Mouse (Mus musculus): ENCODE data around the gene Ppp2r3c.
"Not testable (repeated sequence)": the region's sequence is repeated elsewhere in the genome, so short reads cannot be mapped to it uniquely, and the experiment has no call there.

Gene Ppp2r3c

GRCm38 (mm10) chr12:55272243-55272642 is 30.6 kb downstream of the Ppp2r3c start:
- no peak for DNase-seq (ENCODE audit: low read depth, low spot score)

GRCm38 (mm10) chr12:55263385-55263784 is 39.4 kb downstream of the Ppp2r3c start:
- DNase-seq (ENCODE audit: low read depth, low spot score), result not testable (repeated sequence)

GRCm38 (mm10) chr12:55261950-55262349 is 40.8 kb downstream of the Ppp2r3c start:
- DNase-seq (ENCODE audit: low read depth, low spot score), result not testable (repeated sequence)

- DNase-seq (ENCODE audit: low read depth, low spot score), result not testable (repeated sequence)
Measured at GRCm38 (mm10) chr12:55242243-55242642, 60.6 kb downstream of the Ppp2r3c start.

- not testable (repeated sequence) for DNase-seq (ENCODE audit: low read depth, low spot score)
Measured at GRCm38 (mm10) chr12:55230520-55230861, 72.3 kb downstream of the Ppp2r3c start.

GRCm38 (mm10) chr12:55229626-55230519 is 72.9 kb downstream of the Ppp2r3c start, which contains the start of gene Srp54c:
TSS of gene Srp54c (plus strand) at chr12:55230168.
- DNase-seq (ENCODE audit: low read depth, low spot score), result not testable (repeated sequence)
